Mouse (Mus musculus) T-helper 2 cell (primary cell): ENCODE data around the gene Gprasp1.
"Not testable (repeated sequence)": the region's sequence is repeated elsewhere in the genome, so short reads cannot be mapped to it uniquely, and the experiment has no call there.

Source experiments
- in situ Hi-C: fragments of 300-600 bp; cut with MboI, MseI; formaldehyde crosslinking; loops from one replicate; pipeline ENCODE4 v1.15.1; 2025; ENCODE audit warnings: high pct_unique_total_duplicates

The Gprasp1 gene

GRCm38 (mm10) chrX:135805780-135806179 lies 63.2 kb downstream of the Gprasp1 start:
- in situ Hi-C loops = loop anchor here (10.0 kb wide), 2 partner anchors 169 to 859 kb away; no protein-coding TSS in a partner anchor

- in situ Hi-C loops = not testable (repeated sequence)
Observed at GRCm38 (mm10) chrX:135835896-135836295, 93.4 kb downstream of the Gprasp1 start.

GRCm38 (mm10) chrX:135837896-135838295 lies 95.4 kb downstream of the Gprasp1 start:
- in situ Hi-C loops = no loop called here

- in situ Hi-C loops = not testable (repeated sequence)
Observed at GRCm38 (mm10) chrX:135838521-135839360, 96.2 kb downstream of the Gprasp1 start, which contains the start of gene Gprasp2. TSS of gene Gprasp2 (plus strand) at chrX:135839034.

GRCm38 (mm10) chrX:135839397-135840391 lies 97.2 kb downstream of the Gprasp1 start:
- in situ Hi-C loops = loop anchor here (5.0 kb wide), 1 partner anchor 42 kb away; the partner anchor contains the start of gene Bhlhb9
